Mouse (Mus musculus) NIH3T3 (cell line): ENCODE results near the gene Olfr978.
"Not testable (repeated sequence)": the region's sequence is repeated elsewhere in the genome, so short reads cannot be mapped to it uniquely, and the experiment has no call there.

Experiments used
- DNase-seq: peaks from one replicate; pipeline ENCODE4 v3.0.0-alpha.2; 2012; ENCODE audit warnings: low read depth

Olfr978 gene

DNA sequence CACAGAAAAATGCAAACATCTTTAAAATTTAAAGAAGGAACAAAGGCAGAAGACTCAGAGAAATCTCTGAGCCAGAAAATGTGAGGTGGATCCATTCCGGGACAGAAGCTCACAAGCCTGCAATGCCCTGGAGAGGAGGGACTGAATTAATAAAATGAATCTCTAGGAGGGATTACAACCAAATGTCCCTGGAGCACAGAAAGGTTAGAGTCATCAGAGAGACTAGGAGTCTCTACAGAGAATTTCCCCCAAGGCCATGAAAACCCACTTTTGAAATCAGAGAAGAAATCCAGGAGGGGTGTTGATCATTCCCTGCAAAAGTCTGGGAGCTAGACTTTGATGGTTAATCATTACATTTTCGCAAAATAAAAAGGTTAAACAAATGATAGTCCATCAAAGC lies at the start of gene Olfr978:
TSS of gene Olfr978 (plus strand) at position 301 of the 400 bp plus-strand sequence.
- DNase-seq, result no peak

GRCm38 (mm10) chr9:39951946-39952345 lies 40.0 kb upstream of the Olfr978 start, which contains the start of gene Olfr975:
Gene Olfr975 (minus strand): TSS chr9:39952046.
- DNase-seq, result no peak

- not testable (repeated sequence) for DNase-seq
These were observed 30.9 kb upstream of the Olfr978 start, which contains the start of gene Olfr976 for GRCm38 (mm10) chr9:39961033-39961432. Gene Olfr976 (minus strand): TSS chr9:39961133.

GRCm38 (mm10) chr9:39976581-39977145 lies 15.2 kb upstream of the Olfr978 start:
- not testable (repeated sequence) for DNase-seq

DNA sequence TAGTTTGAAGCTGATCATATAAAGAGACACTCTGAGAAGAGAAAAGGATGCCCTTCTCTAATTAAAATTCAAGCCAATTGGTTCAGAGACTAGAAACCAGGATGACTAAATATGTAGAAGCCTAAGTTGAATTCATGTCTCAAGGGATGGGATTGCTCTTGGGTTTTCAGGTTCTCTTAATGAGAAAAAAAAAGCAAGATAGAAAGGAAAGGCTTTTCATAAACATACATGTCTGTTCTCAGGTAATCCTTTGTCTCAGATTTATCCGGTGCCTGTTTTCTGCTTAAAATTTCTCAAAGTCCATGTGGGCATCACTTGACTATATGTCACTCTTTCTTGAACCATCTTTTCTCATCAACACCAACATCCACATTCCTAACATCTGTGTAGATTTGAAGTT lies 11.5 kb downstream of the Olfr978 start, which contains the start of gene Olfr979:
TSS of gene Olfr979 (minus strand) at position 101 of the 400 bp plus-strand sequence.
- DNase-seq, result no peak

DNA sequence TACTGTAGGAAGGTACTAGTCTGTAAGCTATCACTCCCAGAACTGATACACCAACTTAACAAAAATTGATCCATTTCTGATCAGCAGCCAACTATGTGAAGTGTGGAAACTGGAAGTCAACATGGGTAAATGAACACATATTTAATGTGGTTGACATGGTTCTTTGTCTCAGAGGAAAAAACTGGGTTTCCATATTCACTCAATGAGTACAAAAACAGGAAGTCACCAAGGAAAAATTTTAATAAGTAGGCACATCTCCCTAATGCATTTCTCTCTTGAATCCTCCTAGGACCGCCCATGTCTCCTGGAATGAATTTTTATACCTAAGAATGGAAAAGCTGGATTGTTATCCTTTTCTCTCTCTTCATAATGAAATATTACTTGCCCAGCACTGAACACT lies 17.6 kb downstream of the Olfr978 start, which contains the start of gene Olfr980:
TSS of gene Olfr980 (minus strand) at position 101 of the 400 bp plus-strand sequence.
- no peak for DNase-seq

- DNase-seq, result no peak
These were observed 29.3 kb downstream of the Olfr978 start, which contains the start of gene Olfr981 for GRCm38 (mm10) chr9:40021164-40021563. Gene Olfr981 (plus strand): TSS chr9:40021464.
